Mouse (Mus musculus) intestine, postnatal 0 days (tissue): ENCODE data around the gene Pkig. TPM values are rescaled to one million over a fixed set of nuclear protein-coding genes. Genes with fewer than 3 reads are reported as not detected.

Experiments used
- ATAC-seq: fragments of 200-750 bp; cut with Nextera tagmentation; 2 replicates; pipeline ENCODE4 v1.8.0; 2017; ENCODE audit warnings: mild to moderate bottlenecking, moderate TSS enrichment, moderate library complexity
- H3K27ac ChIP-seq: fragments of 300-500 bp; sonication (generic); 2 replicates; pipeline ENCODE4 v1.5.1; 2014; ENCODE audit warnings: mild to moderate bottlenecking, low read depth, low read length, moderate library complexity
- H3K27me3 ChIP-seq: fragments of 300-500 bp; sonication (generic); replicated peaks from 2 replicates; pipeline ENCODE4 v1.6.1; 2014; ENCODE audit warnings: low read length, mixed read lengths; ENCODE audit not compliant: control insufficient read depth, insufficient read depth
- H3K36me3 ChIP-seq: fragments of 300-500 bp; sonication (generic); 2 replicates; pipeline ENCODE4 v1.6.1; 2014; ENCODE audit warnings: mild to moderate bottlenecking, moderate library complexity; ENCODE audit not compliant: control insufficient read depth, insufficient read depth
- H3K4me1 ChIP-seq: fragments of 300-500 bp; sonication (generic); replicated peaks from 2 replicates; pipeline ENCODE4 v1.6.1; 2014; ENCODE audit warnings: antibody characterized with exemption, low read length, mixed read lengths; ENCODE audit not compliant: control insufficient read depth, insufficient read depth
- H3K4me2 ChIP-seq: fragments of 300-500 bp; sonication (generic); replicated peaks from 2 replicates; pipeline ENCODE4 v1.6.1; 2014; ENCODE audit warnings: low read depth, mild to moderate bottlenecking, moderate library complexity
- H3K4me3 ChIP-seq: fragments of 300-500 bp; sonication (generic); 2 replicates; pipeline ENCODE4 v1.5.1; 2014; ENCODE audit warnings: low read depth, low read length
- H3K9ac ChIP-seq: fragments of 300-500 bp; sonication (generic); 2 replicates; pipeline ENCODE4 v1.6.1; 2014; ENCODE audit warnings: mild to moderate bottlenecking, low read depth, low read length
- H3K9me3 ChIP-seq: fragments of 300-500 bp; sonication (generic); 2 replicates; pipeline ENCODE4 v1.6.1; 2016; ENCODE audit warnings: mixed run types; ENCODE audit not compliant: control insufficient read depth
- CTCF ChIP-seq: sonication (generic); IDR thresholded peaks from 2 replicates; pipeline ENCODE4 v1.5.1; 2016; ENCODE audit warnings: low read depth, mild to moderate bottlenecking, control low read depth, antibody characterized with exemption, moderate library complexity
- WGBS: fragments of 180-500 bp; shearing (Covaris S2); extraction: QIAGEN DNeasy Blood & Tissue Kit; methylation state at CpG from one replicate; pipeline ENCODE4 v1.1.7; 2014; 5-methylcytosine and 5-hydroxymethylcytosine counted together
- polyA plus RNA-seq: library from polyadenylated mRNA; unstranded; fragments of >200 nt; fragmentation: Nextera tagmentation; extraction: Ambion mirVana; gene quantifications from 2 replicates; pipeline ENCODE4 v1.2.1, GENCODE M21; 2015

The Pkig gene
- polyA plus RNA-seq, result 114 and 116 TPM in 2 replicates

DNA sequence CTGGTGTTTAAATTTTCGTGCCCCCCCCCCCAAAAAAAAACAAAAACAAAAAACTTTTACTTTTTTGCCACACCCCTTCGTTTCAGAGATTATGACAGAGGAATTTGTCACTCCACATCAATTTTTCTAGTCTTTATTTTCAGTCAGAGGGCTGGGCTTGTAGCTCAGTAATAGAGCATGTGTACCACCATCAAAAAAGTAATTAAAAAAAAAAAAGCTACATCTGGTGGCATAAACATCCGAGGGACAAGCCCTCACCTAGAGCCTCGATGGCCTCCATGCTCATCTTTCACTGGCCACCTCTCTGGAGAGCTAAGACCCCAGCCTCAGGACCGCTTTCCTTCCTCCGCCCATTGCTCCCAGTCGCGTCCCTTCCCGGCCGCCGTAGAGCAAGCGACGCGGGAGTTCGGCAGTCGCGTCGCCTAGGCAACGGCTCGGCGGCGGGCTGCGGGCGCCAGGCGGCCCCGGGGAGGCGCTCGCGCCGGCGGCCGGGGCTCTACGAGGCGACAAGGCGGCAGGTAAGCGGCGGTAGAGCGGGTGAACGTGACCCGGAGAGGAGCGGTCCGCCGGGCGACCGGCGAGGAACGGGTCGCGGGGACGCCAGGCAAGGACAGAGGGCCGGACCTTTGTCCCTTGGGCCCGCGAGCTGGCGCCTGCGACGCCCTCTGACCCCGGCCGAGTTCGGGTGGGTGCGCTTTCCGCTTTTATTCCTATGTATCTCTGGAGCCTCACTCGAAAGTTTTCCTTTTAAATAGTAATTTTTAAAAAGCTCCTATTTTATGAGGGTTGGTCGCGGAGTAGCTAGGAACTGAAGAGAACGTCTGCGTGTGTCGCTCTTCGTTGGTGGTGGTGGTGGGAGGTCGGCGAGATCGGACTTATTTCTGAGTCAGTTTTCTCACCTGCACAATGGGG is at the start of gene Pkig:
Gene Pkig (plus strand): TSS at position 412 of the 912 bp plus-strand sequence.
- Histone ChIP-seq H3K4me1 (peaks cover 8% of the 10 kb centered on the region; the same call in 1 of the 2 replicates), H3K4me3 (peak within 1 kb of the TSS; percentile 60), H3K4me2 (peak within 1 kb of the TSS; percentile 59), H3K9me3 (no peaks in the 10 kb centered on the region), H3K27me3 (no peaks in the 10 kb centered on the region), H3K9ac (peak within 1 kb of the TSS; percentile 60), H3K27ac (peak within 1 kb of the TSS; percentile 70), H3K36me3 (no peaks in the 10 kb centered on the region)
- peak; percentile 48 for TF ChIP-seq CTCF
- WGBS, result under 1% methylated on average over 71 of the region's 71 CpGs
- peak; percentile 86 for ATAC-seq

DNA sequence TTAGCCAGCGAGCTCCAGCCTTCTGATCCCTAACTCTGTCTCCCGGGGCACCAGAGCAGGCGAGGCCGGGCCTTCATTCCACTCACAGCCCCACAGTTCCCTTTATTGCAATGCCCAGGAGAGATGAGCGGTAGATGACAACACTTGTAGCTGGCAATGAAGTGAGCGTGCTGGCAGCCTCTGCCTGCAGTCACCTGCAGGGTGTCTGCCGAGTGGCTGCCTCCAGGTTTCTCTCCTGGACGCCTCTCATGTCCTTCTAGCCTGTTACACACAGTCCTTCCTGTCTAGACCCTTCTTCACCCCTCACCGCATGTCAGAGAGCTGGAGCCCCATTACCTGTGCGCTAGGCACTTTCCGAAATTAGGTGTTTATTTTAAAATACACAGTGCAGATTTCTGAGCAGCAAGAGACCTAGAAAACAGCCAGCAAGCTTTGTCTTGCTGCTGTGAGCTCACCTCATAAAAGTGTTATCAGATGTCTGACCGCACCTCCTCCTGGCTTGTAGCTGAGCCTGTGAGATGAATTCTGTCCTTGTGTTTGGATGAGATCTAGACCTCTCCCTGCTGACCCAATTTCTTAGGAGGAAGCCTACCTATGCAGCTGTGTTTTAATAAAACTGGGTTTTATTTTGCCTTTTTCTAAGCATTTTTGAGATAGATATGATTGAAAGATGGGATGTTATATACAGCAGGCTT is 48.8 kb upstream of the Pkig start:
- Histone ChIP-seq H3K4me2 (0 out of 2 replicates have a peak overlapping the region, but pooled peaks have one; percentile 7), H3K9ac (no peak overlapping the region), H3K27ac (no peak overlapping the region; the same call in 1 of the 2 replicates), H3K4me3 (no peak overlapping the region), H3K36me3 (peaks cover 41% of the 10 kb centered on the region), H3K4me1 (peaks cover 4% of the 10 kb centered on the region; the same call in 1 of the 2 replicates), H3K9me3 (no peaks in the 10 kb centered on the region), H3K27me3 (no peaks in the 10 kb centered on the region)
- ATAC-seq, result no peak
- 54% methylated on average over 12 of the region's 12 CpGs for WGBS
- no peak for TF ChIP-seq CTCF

DNA sequence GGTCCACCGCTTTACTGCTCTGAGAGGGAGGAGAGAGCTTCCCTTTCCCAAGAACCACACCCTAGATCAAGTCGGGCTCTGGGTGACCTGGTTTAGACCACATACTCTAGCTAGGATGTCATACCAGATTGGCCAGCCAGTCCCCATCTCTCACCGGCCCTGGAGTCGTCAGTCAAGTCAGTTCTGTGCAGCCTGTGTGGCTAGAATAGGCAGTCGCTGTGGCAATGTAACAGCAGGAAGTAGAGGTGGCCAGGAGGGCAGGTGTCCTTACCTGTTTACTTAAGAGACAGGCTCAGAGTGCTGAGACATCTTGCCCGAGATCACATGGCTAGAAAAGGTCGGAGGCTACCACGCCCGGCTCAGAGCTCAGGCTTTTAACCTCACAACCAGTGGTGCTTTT is 47.0 kb upstream of the Pkig start:
- H3K27ac ChIP-seq, result peak overlapping the region; percentile 28
- ATAC-seq, result peak; percentile 71

DNA sequence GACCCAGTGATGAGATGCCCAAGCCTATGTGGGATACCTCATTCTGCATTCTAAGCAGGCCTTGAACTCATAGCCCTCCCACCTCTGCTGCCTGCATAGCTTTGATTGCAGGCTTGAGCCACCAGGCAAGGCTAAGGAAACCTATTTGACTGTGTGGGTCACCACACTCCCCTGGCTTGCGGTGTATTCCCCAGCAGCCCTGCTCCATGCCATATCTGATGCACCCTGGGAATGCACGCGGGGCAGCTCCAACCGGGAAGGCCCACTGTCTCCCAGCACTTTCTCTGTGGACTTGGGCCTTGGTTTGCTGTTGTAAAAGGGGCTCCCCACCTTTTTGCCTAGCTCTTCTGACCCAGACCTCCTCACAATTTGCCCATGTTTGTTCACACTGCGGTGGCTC is 45.0 kb upstream of the Pkig start:
- Histone ChIP-seq H3K4me2 (no peak overlapping the region), H3K27me3 (no peaks in the 10 kb centered on the region), H3K9me3 (no peaks in the 10 kb centered on the region), H3K4me1 (0 out of 2 replicates have a peak, but pooled peaks cover 4% of the 10 kb centered on the region), H3K36me3 (peaks cover 57% of the 10 kb centered on the region), H3K9ac (no peak overlapping the region), H3K4me3 (no peak overlapping the region), H3K27ac (no peak overlapping the region)
- TF ChIP-seq CTCF, result no peak
- ATAC-seq, result no peak
- WGBS, result 90% methylated on average over 5 of the region's 5 CpGs

More for the DNA sequence above, 47.0 kb upstream of the Pkig start:
- H3K4me1 ChIP-seq, result peaks cover 4% of the 10 kb centered on the region; the same call in 1 of the 2 replicates
- no peak for TF ChIP-seq CTCF
- H3K36me3 ChIP-seq, result peaks cover 53% of the 10 kb centered on the region
- H3K9ac ChIP-seq, result 0 out of 2 replicates have a peak overlapping the region, but pooled peaks have one; percentile 22
- no peaks in the 10 kb centered on the region for H3K9me3 ChIP-seq
- H3K4me2 ChIP-seq, result 0 out of 2 replicates have a peak overlapping the region, but pooled peaks have one; percentile 17
- 44% methylated on average over 9 of the region's 9 CpGs for WGBS
- no peak overlapping the region for H3K4me3 ChIP-seq
- H3K27me3 ChIP-seq, result no peaks in the 10 kb centered on the region

DNA sequence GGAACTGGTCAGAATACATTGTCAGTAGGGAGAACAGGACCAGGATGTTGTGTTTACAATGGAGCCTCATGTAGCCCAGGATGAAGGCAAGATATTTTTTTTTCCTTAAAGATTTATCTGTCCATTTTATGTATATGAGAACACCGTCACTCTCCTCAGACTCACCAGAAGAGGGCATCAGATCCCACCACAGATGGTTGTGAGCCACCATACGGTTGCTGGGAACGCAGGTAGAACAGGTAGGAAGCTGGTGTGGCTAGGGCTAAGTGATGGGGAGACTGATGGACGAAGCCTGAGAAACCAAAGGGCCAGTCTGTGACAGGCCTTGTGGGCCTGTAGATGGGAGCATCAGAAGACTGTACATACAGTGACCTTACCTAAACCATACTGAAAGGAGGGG is 44.2 kb upstream of the Pkig start:
- no peak overlapping the region for H3K4me3 ChIP-seq
- WGBS, result 95% methylated on average over 4 of the region's 4 CpGs

DNA sequence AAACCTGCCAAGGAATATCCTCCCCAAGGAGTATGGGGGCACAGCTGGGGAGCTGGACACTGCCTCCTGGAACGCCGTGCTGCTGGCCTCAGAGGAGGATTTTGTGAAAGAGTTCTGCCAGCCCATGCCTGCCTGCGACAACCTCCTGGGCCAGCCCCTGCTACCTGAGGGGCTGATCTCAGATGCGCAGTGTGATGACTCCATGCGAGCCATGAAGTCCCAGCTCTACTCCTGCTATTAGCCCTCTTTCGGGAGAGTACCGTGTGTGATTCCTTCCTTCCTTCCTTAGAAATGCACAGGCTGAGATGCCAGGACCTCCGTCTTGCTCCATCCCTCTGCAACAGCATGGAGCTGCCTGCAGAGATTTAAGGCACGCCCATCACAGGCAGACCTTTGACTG is 42.8 kb upstream of the Pkig start:
- no peak for TF ChIP-seq CTCF
- Histone ChIP-seq H3K9me3 (no peaks in the 10 kb centered on the region), H3K36me3 (peaks cover 72% of the 10 kb centered on the region), H3K4me2 (no peak overlapping the region), H3K4me1 (0 out of 2 replicates have a peak, but pooled peaks cover 4% of the 10 kb centered on the region), H3K9ac (no peak overlapping the region), H3K27ac (no peak overlapping the region; the same call in 1 of the 2 replicates), H3K4me3 (no peak overlapping the region), H3K27me3 (no peaks in the 10 kb centered on the region)
- WGBS, result 77% methylated on average over 9 of the region's 9 CpGs
- ATAC-seq, result no peak

More for the DNA sequence above, 44.2 kb upstream of the Pkig start:
- peak; percentile 18; the same call in 1 of the 2 replicates for TF ChIP-seq CTCF
- no peak overlapping the region for H3K4me2 ChIP-seq
- no peak overlapping the region for H3K9ac ChIP-seq
- no peak for ATAC-seq
- H3K9me3 ChIP-seq, result no peaks in the 10 kb centered on the region
- no peak overlapping the region; the same call in 1 of the 2 replicates for H3K27ac ChIP-seq
- 0 out of 2 replicates have a peak, but pooled peaks cover 4% of the 10 kb centered on the region for H3K4me1 ChIP-seq
- no peaks in the 10 kb centered on the region for H3K27me3 ChIP-seq
- H3K36me3 ChIP-seq, result peaks cover 65% of the 10 kb centered on the region
